Mouse (Mus musculus): ENCODE results near the gene Nfe2l2. TPM values are rescaled to one million over a fixed set of nuclear protein-coding genes. Genes with fewer than 3 reads are reported as not detected.

Gene Nfe2l2
- total RNA-seq, 1 experiment from 2014 or later = 81.7 TPM

- no peak for ATAC-seq (replicated peaks; ENCODE audit: low read depth, poor library complexity, severe bottlenecking)
These were observed 13.8 kb downstream of the Nfe2l2 start for GRCm38 (mm10) chr2:75690656-75691055.

GRCm38 (mm10) chr2:75689482-75690158 is 14.8 kb downstream of the Nfe2l2 start:
- no peak for ATAC-seq (replicated peaks; ENCODE audit: low read depth, poor library complexity, severe bottlenecking)

DNA sequence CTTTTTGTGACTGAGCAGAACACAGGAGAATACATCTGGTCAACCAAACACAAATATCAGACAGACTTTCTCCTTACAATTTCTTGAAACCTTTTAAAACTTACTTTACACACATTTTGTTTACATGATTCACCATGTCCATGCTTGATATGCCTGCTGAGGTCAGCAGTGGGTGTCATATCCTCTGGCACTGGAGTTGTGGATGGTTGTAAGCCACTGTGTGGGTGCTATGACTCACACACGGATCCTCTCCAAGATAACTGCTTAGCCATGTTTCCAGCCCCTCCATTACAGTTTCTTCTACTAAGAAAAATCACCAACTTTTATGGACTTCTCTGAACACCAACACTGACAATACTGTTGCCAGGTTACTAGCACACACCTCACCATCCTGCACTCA is 15.5 kb downstream of the Nfe2l2 start:
- ATAC-seq (replicated peaks; ENCODE audit: low read depth, poor library complexity, severe bottlenecking) = no peak

DNA sequence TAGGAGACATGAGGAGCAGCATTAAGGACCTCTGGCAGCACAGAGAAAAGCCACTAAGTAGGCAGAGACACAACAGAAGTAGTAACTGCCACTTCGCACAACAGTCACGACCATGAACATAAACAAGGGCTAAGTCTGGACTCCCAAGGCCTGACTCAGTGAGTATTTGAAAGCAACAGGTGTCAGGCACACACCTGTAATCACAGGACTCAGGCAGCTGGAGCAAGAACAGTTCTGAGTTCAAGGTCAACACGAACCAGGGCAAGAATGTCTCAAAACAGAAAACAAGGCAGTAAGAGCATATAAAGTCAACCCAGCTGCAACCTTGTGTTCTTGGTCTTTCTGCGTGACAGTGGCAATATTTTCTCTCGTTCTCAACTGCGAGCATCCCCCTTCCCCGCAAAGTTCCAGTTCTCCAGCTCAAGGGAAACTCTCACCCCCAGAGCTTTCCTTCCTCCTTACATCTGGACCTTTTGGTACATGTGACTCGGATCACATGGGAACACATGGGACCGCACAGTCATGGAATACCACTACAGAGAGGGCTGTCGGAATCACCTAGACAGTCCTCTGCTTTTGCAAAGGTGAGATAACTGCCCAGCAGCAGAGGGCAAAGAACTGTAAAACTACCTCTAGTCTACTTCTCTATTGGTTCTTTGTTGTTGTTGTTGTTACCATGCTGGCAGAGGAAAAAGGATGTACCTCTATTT is 17.2 kb downstream of the Nfe2l2 start:
- no peak for ATAC-seq (replicated peaks; ENCODE audit: low read depth, poor library complexity, severe bottlenecking)

DNA sequence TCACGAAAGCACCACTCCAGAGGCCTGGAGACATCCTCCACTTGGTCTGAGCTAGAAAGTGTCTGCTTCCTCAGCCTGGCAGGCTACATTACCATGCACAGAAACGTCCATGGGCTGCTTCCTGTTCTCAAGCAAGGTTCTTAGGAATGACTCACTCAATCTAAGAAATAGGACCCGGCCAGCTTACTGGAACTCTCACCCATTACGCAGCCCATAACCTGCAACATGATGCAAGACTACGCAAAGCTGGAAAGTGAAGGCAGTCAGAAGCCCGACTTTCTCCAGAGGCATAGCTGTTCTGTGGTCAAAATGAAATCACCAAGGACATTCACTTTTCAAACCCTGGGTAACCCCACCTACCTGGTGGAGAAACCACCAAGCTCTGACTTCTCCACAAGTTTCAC is 19.0 kb downstream of the Nfe2l2 start:
- peak; percentile 67 for ATAC-seq (replicated peaks; ENCODE audit: low read depth, poor library complexity, severe bottlenecking)

DNA sequence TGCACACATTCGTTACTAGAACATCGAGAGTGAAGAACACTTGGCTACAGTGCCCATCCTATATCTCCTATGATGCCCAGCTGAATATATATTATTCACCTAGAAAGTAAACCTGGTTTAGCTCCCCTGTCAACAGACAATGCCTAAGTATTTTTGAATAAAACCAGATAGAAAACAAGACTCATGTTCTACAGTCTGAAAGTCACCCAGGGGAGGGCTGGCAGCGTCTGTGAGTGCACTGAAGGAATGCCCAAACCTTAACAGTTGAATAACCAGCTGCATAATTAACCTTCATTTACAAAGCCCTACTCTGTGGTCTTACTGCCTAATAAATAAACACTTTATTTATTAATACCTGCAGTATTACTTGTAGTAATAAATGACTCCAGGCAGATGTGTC is 19.9 kb downstream of the Nfe2l2 start:
- ATAC-seq (replicated peaks; ENCODE audit: low read depth, poor library complexity, severe bottlenecking) = no peak

- ATAC-seq (replicated peaks; ENCODE audit: low read depth, poor library complexity, severe bottlenecking) = peak; percentile 87
These were observed 21.3 kb downstream of the Nfe2l2 start for GRCm38 (mm10) chr2:75682978-75683709.

DNA sequence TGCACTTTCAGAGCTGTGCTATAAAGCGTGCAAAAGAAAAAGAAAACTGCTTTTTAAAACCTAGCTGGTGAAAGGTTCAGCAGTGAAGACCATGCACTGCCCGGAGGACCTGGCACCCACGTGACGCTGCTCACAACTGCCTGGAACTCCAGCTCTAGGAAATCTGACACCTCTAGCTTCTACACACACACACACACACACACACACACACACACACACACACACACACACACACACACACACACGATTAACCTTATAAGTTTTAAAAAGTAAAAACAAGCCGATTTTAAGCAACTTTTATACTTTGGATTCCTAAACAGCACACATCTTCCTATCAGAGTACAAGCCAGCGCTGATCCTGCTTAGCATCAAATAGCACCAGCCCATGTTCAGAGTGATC is 23.0 kb downstream of the Nfe2l2 start:
- no peak for ATAC-seq (replicated peaks; ENCODE audit: low read depth, poor library complexity, severe bottlenecking)

- ATAC-seq (replicated peaks; ENCODE audit: low read depth, poor library complexity, severe bottlenecking) = no peak
These were observed 24.5 kb downstream of the Nfe2l2 start for GRCm38 (mm10) chr2:75679947-75680346.

DNA sequence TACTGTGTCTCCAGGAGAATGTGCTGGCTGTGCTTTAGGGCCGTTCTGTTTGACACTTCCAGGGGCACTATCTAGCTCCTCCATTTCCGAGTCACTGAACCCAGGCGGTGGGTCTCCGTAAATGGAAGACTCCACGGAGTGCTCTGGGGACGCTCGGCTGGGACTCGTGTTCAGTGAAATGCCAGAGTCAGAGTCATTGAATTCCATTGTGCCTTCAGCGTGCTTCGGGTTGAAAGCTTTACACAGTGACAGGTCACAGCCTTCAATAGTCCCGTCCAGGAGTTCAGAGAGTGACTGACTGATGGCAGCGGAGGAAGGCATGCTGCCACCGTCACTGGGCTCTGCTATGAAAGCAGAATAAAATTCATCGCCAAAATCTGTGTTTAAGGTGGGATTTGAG is 27.9 kb downstream of the Nfe2l2 start:
- no peak for ATAC-seq (replicated peaks; ENCODE audit: low read depth, poor library complexity, severe bottlenecking)

DNA sequence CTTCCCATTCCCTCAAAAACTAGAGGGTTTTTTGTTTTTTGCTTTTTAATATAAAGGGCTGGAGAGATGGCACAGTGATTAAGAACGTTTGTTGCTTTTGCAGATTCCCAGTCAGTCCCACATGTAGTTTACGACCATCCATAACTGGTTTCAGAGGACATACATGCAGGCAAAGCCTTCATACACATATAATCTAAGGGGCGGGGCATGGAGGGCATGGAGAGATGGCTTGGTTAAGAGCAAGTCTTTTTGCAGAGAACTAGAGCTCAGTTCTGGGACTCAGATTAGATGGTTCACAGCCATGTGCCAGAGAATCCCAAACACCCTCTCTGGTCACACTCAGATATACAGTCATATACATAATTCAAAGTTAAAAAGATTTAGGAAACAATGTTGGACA is 31.9 kb downstream of the Nfe2l2 start:
- no peak for ATAC-seq (replicated peaks; ENCODE audit: low read depth, poor library complexity, severe bottlenecking)

DNA sequence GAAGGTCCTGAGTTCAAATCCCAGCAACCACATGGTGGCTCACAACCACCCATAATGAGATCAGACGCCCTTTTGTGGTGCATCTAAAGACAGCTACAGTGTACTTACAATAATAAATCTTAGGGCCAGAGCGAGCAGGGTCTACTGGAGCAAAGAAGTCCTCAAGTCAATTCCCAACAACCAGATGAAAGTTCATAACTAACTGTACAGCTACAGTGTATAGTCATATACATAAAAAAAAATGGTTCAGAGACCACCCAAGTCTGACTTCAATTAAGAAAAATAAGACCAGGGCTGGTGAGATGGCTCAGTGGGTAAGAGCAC is 33.1 kb downstream of the Nfe2l2 start:
- ATAC-seq (replicated peaks; ENCODE audit: low read depth, poor library complexity, severe bottlenecking) = no peak

DNA sequence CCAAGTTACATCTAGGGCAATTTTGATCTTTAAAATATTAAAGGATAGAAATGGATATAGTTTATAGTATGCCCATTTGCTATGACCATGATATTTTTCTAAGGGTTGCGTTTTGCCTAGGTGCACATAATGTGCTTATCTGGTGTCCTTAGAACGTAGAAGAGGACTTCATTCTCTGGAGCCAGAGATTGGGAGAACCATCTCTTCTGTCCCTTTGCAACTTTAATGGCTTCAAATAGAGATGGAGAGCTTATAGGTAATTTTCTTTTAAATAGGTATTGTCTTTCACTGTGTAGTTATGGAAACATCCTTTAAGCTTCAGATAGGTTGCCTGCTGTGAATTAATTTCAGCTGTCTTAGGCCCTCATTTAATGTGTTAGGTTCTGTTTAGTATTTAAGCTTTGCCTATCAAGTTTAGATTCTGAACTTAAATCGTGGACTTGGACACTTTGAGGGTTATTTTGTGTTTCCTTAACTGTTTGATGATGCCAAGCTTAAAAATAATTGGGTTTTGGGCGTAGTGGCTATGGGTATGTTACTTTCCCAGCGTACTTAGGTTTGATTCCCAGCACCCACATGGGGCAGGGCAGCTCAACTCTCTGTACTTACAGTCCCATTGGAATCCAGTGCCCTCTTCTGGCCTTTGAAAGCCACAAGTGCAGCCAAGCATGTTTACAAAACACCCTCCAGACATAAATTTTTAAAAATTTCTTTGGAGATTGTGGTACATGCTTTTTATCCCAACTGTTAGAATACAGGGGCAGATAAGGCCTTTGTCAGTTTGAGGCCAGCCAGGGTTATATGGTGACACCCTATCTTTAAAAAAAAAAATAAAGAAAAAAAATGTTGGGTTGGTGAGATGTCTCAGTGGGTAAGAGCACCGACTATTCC is 33.8 kb downstream of the Nfe2l2 start:
- 0 out of 2 replicates have a peak, but pooled peaks have one; percentile 23 for ATAC-seq (replicated peaks; ENCODE audit: low read depth, poor library complexity, severe bottlenecking)

GRCm38 (mm10) chr2:75669491-75670445 is 34.7 kb downstream of the Nfe2l2 start:
- no peak for ATAC-seq (replicated peaks; ENCODE audit: low read depth, poor library complexity, severe bottlenecking)

GRCm38 (mm10) chr2:75661106-75661505 is 43.3 kb downstream of the Nfe2l2 start:
- no peak for ATAC-seq (replicated peaks; ENCODE audit: low read depth, poor library complexity, severe bottlenecking)

- ATAC-seq (replicated peaks; ENCODE audit: low read depth, poor library complexity, severe bottlenecking) = no peak
These were observed 44.0 kb downstream of the Nfe2l2 start for GRCm38 (mm10) chr2:75660255-75660948.

- ATAC-seq (replicated peaks; ENCODE audit: low read depth, poor library complexity, severe bottlenecking) = peak; percentile 54
These were observed 44.8 kb downstream of the Nfe2l2 start for GRCm38 (mm10) chr2:75659629-75659960.

- peak; percentile 86 for ATAC-seq (replicated peaks; ENCODE audit: low read depth, poor library complexity, severe bottlenecking)
These were observed 45.5 kb downstream of the Nfe2l2 start, which contains the start of gene Hnrnpa3 for GRCm38 (mm10) chr2:75658727-75659628. Gene Hnrnpa3, plus strand, starts transcription at chr2:75659261.

Data from common myeloid progenitor, adult 5-6 weeks (primary cell).